Mouse (Mus musculus): ENCODE results near the gene Zfp683. TPM values are rescaled to one million over a fixed set of nuclear protein-coding genes. Genes with fewer than 3 reads are reported as not detected.

Gene Zfp683
- polyA plus RNA-seq, 1 experiment: not detected

DNA sequence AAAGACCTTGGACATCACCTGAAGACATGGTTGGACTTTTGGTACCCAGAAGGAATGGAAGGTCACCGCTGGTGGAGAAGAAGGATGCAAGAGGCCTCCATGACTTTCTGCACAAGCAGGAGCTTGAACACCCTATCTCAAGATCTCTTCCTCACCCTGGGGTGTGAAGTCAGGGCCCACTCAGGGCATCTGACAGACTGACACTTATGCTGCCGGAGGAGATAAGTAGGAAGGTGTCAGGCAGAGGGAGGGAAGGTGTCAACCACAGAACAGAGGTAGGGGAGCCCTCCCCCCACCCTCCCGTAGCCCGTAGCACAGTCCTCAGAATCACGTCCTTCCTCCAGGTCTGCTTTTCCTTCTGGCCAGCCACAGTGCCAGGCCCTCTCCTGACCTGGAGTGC, 6.0 kb upstream of the Zfp683 start:
- Histone ChIP-seq H3K4me3 (replicated peaks) (no peak overlapping the region), H3K9me3 (peaks cover 23% of the 10 kb centered on the region), H3K36me3 (replicated peaks; ENCODE audit: low read length) (no peaks in the 10 kb centered on the region), H3K27me3 (replicated peaks) (peaks cover 26% of the 10 kb centered on the region), H3K4me1 (peaks cover 21% of the 10 kb centered on the region)
- TF ChIP-seq FLI1 (IDR thresholded peaks at IDR 0.05; ENCODE audit: low read length) (no peak), GATA1 (IDR thresholded peaks at IDR 0.05; ENCODE audit: borderline replicate concordance, low read length) (no peak)

DNA sequence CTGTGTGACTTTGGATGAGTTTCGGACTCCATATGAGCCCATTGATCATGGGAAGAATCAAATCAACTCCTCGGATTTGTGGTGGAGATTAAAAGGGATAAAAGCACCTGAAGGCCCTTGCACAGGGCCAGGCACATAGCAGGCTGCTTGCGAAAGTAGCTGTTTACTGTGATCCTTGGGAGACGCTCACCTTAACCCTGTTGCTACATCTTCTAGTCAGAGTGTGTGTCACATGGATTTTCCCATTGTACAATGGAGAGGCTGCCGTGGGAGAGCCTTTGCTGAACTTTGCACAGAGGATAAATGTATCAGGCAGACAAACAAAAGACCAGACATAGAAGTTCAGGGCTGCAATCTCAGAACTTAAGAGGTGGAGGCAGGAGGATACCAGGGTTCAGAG, 1.7 kb upstream of the Zfp683 start:
- Histone ChIP-seq H3K4me3 (replicated peaks) (no peak overlapping the region), H3K27me3 (replicated peaks) (peaks cover 51% of the 10 kb centered on the region), H3K36me3 (replicated peaks; ENCODE audit: low read length) (no peaks in the 10 kb centered on the region), H3K4me1 (peaks cover 21% of the 10 kb centered on the region), H3K9me3 (peaks cover 10% of the 10 kb centered on the region)
- TF ChIP-seq GATA1 (IDR thresholded peaks at IDR 0.05; ENCODE audit: borderline replicate concordance, low read length) (no peak), FLI1 (IDR thresholded peaks at IDR 0.05; ENCODE audit: low read length) (no peak)

DNA sequence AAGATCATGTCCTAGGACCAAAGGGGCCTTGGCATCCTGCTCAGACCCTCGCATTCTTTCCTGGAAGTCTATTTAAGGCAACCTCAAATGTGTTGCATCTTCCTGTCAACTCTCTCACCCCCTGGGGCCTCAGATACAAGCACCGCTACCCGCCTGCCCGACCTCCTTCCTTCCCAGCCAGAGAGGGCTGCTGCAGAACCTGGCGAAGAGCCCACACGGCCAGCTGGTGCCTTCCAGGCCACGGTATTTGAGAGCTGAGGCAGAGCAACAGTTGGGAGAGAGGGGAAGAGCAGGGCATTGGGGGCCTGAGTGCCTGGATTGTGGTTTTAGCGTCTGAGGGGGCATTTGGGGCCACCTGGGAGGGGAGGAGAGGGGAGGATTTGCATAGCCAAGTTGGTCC, 1.1 kb upstream of the Zfp683 start:
- H3K27me3 ChIP-seq (replicated peaks): peaks cover 56% of the 10 kb centered on the region
- TF ChIP-seq GATA1 (IDR thresholded peaks at IDR 0.05; ENCODE audit: borderline replicate concordance, low read length): no peak
- H3K9me3 ChIP-seq: peaks cover 10% of the 10 kb centered on the region
- H3K4me3 ChIP-seq (replicated peaks): peak overlapping the region; percentile 50
- no peaks in the 10 kb centered on the region for H3K36me3 ChIP-seq (replicated peaks; ENCODE audit: low read length)
- peaks cover 21% of the 10 kb centered on the region for H3K4me1 ChIP-seq

DNA sequence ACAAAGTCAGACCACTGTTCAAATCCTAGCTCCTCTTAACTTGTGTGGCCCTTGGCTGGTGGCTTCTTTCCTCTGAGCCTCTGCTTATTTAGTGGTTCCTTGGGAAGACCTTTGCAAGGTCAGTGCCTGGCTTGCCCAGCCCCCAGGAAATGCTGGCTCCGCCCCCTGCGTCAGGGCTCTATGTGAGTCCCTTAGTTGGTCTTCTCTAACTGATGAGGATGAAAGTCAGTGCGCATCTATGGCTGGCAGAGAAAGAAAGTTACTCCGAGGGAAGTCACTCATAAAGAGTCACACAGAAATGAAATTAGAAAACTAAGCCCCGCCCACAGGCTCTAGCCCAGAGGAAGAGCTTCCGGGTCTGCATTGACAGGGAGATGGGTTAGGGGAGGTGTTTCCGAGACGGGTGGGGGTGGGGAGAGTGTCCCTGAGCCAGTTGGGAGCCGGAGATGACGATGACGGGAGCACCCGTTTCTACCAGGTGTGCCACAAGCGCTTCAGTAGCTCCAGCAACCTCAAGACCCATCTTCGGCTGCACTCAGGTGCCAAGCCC, 4.6 kb downstream of the Zfp683 start:
- TF ChIP-seq GATA1 (IDR thresholded peaks at IDR 0.05; ENCODE audit: borderline replicate concordance, low read length) (no peak), FLI1 (IDR thresholded peaks at IDR 0.05; ENCODE audit: low read length) (no peak)
- Histone ChIP-seq H3K36me3 (replicated peaks; ENCODE audit: low read length) (no peaks in the 10 kb centered on the region), H3K4me3 (replicated peaks) (no peak overlapping the region)

DNA sequence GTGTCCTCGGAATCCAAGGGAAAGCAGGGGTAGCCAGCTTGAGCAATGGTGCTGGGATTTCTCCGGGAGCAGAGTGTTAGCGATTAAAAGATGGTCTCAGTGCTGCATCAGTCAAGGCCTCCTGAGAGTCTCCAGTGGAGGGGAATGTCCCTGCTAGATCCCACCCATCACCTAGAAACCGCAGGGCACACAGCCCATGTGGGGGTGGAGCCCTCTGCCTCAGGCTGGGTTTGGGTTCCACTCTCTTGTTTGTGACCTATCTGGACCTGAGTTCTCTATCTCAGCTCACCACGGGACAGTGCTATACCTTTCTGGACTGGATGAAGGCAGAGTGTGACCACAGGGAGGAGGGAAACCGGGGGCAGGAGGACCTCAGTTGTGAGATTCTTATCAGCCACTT, 5.3 kb downstream of the Zfp683 start:
- H3K4me3 ChIP-seq (replicated peaks): no peak overlapping the region
- no peaks in the 10 kb centered on the region for H3K36me3 ChIP-seq (replicated peaks; ENCODE audit: low read length)
- peaks cover 10% of the 10 kb centered on the region for H3K4me1 ChIP-seq
- TF ChIP-seq GATA1 (IDR thresholded peaks at IDR 0.05; ENCODE audit: borderline replicate concordance, low read length) (no peak), FLI1 (IDR thresholded peaks at IDR 0.05; ENCODE audit: low read length) (no peak)
- peaks cover 69% of the 10 kb centered on the region for H3K27me3 ChIP-seq (replicated peaks)
- 0 out of 2 replicates have a peak, but pooled peaks cover 3% of the 10 kb centered on the region for H3K9me3 ChIP-seq

More for the DNA sequence above, 4.6 kb downstream of the Zfp683 start:
- Histone ChIP-seq H3K27me3 (replicated peaks) (peaks cover 68% of the 10 kb centered on the region), H3K9me3 (no peaks in the 10 kb centered on the region), H3K4me1 (peaks cover 10% of the 10 kb centered on the region)

DNA sequence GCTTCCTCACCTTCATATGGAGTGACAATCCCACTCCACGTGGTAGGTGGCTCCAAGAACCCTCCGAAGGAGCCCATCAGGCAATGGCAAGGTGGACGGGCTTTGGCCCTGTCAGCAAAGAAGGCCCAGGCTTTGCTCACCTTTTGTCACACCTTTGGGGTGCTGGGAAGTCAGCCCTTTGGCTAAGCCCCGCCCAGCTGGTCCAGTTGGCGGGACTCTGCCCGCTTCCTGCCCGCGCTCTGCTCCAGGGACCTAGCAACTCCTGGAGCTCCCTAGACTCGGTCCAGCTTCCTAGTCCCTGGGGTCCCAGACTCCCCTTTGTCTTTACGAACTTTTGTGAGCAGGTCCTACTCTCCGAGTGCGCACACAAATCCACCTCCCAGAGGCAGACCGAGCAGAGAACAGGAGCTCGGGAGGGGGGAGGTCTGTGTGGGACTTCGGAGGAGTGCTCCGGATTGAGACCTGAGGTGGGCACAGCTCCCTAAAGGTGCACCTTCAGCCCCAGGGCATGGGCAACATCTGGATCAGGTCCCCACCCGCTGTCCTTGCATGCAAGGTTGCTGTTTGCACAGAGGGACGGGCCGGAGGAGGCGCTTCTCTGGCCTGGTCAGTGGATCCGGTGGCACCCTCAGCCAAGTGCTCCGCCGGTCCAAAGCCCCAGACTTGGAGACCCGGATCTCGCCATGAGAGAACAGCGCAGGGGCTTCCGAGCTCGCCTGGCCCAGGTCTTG, 6.7 kb downstream of the Zfp683 start, which contains the start of gene Crybg2:
Gene Crybg2 (plus strand): TSS at position 681 of the 731 bp plus-strand sequence.
- TF ChIP-seq FLI1 (IDR thresholded peaks at IDR 0.05; ENCODE audit: low read length) (no peak), GATA1 (IDR thresholded peaks at IDR 0.05; ENCODE audit: borderline replicate concordance, low read length) (no peak)
- Histone ChIP-seq H3K4me3 (replicated peaks) (no peak within 1 kb of the TSS), H3K27me3 (replicated peaks) (peaks cover 72% of the 10 kb centered on the region), H3K36me3 (replicated peaks; ENCODE audit: low read length) (no peaks in the 10 kb centered on the region), H3K9me3 (0 out of 2 replicates have a peak, but pooled peaks cover 3% of the 10 kb centered on the region), H3K4me1 (peaks cover 10% of the 10 kb centered on the region)

DNA sequence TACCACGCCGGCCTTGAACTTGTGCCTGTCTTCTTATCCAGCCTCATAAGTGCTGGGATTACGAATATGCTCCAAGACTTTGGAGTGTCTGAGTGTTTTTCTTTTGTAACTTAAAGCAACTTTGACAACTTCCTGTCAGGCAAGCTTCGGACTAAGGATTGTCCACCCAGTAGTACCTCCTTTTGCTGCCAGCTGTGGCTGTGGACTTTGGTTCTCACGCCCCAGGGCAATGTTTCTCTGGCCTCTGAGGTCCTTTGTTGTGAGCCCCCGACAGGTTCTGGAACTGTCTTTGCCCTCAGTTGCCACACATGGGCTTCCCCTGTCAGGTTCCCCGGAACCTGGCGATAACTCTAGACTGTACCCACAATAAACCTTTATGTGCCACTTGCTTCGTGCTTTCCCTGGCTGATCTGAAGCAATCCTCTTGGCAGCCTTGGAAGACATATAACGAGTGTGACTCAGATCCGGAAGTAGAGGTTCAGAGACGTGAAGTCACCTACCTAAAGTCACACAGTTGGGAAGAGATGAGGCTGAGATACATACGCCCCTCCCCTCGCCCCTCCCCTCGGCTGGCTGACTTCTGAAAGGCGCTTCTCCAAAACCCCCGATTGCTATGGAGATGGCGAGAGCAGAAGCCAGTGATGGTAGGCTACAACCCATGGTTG, 7.7 kb downstream of the Zfp683 start:
- H3K9me3 ChIP-seq: 0 out of 2 replicates have a peak, but pooled peaks cover 3% of the 10 kb centered on the region
- H3K4me3 ChIP-seq (replicated peaks): no peak overlapping the region
- H3K36me3 ChIP-seq (replicated peaks; ENCODE audit: low read length): no peaks in the 10 kb centered on the region
- H3K27me3 ChIP-seq (replicated peaks): peaks cover 71% of the 10 kb centered on the region
- TF ChIP-seq FLI1 (IDR thresholded peaks at IDR 0.05; ENCODE audit: low read length) (no peak), GATA1 (IDR thresholded peaks at IDR 0.05; ENCODE audit: borderline replicate concordance, low read length) (no peak)
- peaks cover 10% of the 10 kb centered on the region for H3K4me1 ChIP-seq

DNA sequence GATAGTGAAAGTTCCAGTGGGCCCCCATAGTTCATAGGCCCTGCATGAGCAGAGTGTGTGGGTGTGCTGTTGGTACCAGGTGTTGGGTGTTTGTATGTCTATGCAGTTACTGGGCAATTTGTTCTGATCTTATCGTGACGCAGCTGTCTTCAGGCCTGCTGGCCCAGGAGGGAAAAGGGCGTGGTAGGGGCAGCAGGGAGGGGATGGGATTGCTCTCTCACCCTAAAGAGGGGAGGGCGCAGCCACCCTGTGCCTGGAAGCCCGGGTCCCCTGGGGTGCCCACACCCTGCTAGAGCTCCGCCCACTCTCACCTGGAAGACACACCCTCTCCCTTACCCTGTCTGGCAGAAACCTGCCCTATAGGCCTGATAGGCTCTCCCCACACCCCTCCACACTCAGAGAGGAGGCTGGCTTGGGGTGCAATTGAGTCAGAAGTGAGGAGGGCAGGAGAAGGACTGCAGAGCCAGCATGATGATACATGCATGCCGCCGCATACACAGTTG, 8.4 kb downstream of the Zfp683 start:
- peaks cover 10% of the 10 kb centered on the region for H3K4me1 ChIP-seq
- peaks cover 73% of the 10 kb centered on the region for H3K27me3 ChIP-seq (replicated peaks)
- H3K4me3 ChIP-seq (replicated peaks): no peak overlapping the region
- H3K36me3 ChIP-seq (replicated peaks; ENCODE audit: low read length): no peaks in the 10 kb centered on the region
- TF ChIP-seq GATA1 (IDR thresholded peaks at IDR 0.05; ENCODE audit: borderline replicate concordance, low read length) (no peak), FLI1 (IDR thresholded peaks at IDR 0.05; ENCODE audit: low read length) (no peak)
- H3K9me3 ChIP-seq: 0 out of 2 replicates have a peak, but pooled peaks cover 3% of the 10 kb centered on the region

DNA sequence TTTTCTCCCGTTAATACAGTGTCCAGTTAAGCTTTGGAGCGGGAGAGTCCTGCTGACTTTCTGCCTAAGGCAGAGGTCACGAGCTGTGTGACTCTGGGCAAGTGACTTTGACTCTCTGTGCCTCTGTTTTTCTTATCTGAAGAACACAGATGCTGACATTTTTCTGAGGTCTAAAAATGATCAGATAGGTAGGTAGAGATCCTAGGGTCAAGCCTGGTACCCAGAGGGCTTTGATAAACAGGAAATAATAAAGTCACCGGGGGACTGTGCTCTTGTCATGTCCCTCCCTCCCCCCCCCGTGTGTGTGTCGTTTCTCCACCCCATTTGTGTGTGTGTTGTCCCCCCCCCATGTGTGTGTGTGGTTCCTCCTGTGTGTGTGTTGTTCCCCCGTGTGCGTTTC, 8.9 kb downstream of the Zfp683 start:
- TF ChIP-seq FLI1 (IDR thresholded peaks at IDR 0.05; ENCODE audit: low read length): no peak
- TF ChIP-seq GATA1 (IDR thresholded peaks at IDR 0.05; ENCODE audit: borderline replicate concordance, low read length): no peak
- Histone ChIP-seq H3K36me3 (replicated peaks; ENCODE audit: low read length) (no peaks in the 10 kb centered on the region), H3K27me3 (replicated peaks) (peaks cover 74% of the 10 kb centered on the region), H3K9me3 (0 out of 2 replicates have a peak, but pooled peaks cover 3% of the 10 kb centered on the region), H3K4me3 (replicated peaks) (no peak overlapping the region), H3K4me1 (peaks cover 10% of the 10 kb centered on the region)
